Mouse (Mus musculus): ENCODE results near the gene 6820408C15Rik.

- no peak for TF ChIP-seq CTCF (IDR thresholded peaks at IDR 0.05; ENCODE audit: low read depth, low read length)
- no peak for TF ChIP-seq POLR2A (IDR thresholded peaks at IDR 0.05; ENCODE audit: borderline replicate concordance, low read depth, low read length)
Measured at GRCm38 (mm10) chr2:152446642-152447041, 31.3 kb downstream of the 6820408C15Rik start.
